Mouse (Mus musculus) heart, adult 2 months (tissue): Measurements from ENCODE around the gene Fgfr3.

Experiments used
- CTCF ChIP-seq: fragments of 200-600 bp; IDR thresholded peaks from 2 replicates; pipeline ENCODE4 v1.8.1; 2022; ENCODE audit warnings: antibody characterized with exemption, mild to moderate bottlenecking, moderate library complexity
- EP300 ChIP-seq: fragments of 200-500 bp; IDR thresholded peaks from 2 replicates; pipeline ENCODE4 v1.6.1; 2011; ENCODE audit warnings: low read depth, low read length, control low read depth; ENCODE audit not compliant: insufficient read depth

DNA sequence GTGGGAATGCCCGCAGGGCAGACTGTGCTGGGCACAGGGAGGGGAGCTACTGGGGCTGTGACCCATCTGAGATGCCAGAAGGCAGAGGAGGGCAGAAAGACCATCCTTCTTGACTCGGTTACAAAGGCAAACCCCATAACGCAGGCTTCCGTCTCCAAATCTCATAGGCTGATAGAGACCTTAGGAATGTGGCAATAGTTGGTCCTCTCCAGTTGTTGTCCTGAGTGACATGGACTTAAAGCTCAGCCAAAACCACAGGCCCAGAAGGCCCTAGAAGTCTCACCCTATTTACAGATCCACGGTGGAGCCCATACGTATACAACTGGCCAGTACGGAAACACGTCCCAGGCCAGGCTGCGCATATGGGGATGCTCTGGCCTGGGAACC is 27.0 kb upstream of the Fgfr3 start:
- TF ChIP-seq CTCF (no peak), EP300 (no peak)
